Mouse (Mus musculus) R1 (cell line): ENCODE measurements at regions not wholly inside any gene's neighbourhood (a gene's known extent, or its start where the extent isn't known, plus 50 kb on each side); places are given as distances from the start of the nearest gene placed in this dataset.
A peak's percentile ranks its signal among the peaks of the same experiment; 100 is the strongest.
"Not testable (repeated sequence)": the region's sequence is repeated elsewhere in the genome, so short reads cannot be mapped to it uniquely, and the experiment has no call there.

Experiments used
- DNase-seq: peaks from one replicate; pipeline ENCODE4 v3.0.0-alpha.2; 2018; ENCODE audit warnings: low read depth, low spot score

DNA sequence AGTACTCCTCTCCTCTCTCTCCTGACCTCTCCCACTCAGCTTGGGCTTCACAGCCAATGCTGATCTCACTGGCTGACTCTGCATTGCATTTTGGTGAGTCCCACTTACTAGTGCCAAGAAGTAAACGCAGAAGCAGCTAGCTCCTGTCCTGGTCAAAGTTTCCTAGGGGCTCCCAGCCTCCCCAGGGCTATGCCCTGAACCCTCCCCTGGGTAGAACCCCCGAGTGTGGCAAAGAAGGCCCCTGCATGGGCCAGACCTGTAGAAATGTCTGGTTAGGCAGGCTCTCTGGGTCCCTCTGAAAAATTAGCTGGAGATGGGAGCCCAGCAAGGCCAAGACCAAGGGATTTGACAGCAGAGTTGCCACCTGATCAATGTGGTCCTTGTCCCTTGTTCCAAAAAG is 454.3 kb downstream of the Gm10330 start:
- DNase-seq: not testable (repeated sequence)

DNA sequence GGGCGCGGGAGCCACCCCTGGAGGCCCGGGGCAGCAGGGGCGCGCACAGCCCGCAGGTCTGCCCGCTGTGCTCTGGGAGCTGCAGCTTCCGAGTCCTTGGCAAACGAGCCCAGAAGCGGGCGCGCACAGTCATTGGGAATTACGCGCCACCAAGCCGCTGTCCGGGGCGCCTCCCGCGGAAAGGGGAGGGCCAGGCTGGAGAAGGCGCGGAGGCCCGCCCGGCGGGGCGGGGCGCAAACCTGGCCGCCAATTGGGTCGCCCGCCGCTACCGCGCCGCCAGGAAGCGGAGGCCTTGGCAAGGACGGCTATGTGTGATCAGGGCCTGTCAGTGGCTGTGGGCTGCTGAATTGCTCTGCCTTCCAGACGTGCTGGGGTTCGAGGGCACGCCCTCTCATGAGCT is 464.9 kb downstream of the Gm10330 start:
- DNase-seq: peak; percentile 60
